8 mouse cellular contexts compared by ENCODE assay signal in the genomic region with DNA sequence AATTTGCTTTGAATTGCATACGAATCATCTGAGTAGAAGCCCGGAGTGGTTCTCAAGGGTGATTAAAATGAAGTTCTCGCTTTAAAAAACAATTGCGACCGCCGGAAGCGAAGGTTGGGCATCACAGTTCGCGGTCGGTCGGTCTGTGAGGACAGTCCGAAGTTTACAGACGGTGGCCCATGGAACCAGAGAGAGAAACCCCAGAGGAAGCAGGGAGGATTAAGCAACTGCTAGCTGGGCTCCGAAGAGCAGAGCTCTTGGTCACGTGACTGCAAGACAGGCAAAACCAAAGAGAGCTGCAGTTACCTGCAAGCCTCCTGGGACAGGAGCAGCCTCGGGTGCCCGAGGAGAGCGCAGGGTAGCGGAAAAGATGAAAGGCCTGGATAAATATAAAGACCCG.
DNase-seq lines count a peak whose midpoint lies in the region; ATAC-seq and TF ChIP-seq lines count a peak whose summit lies in the region.

No protein-coding gene starts in this region.

- peak overlapping the region; percentile 43 for H3K4me2 ChIP-seq in kidney, postnatal 0 days (ENCODE audit: low read length)

- peaks cover 80% of the 10 kb centered on the region for H3K27me3 ChIP-seq in forebrain, embryonic 10.5 days (ENCODE audit: poor library complexity, severe bottlenecking)
- H3K27me3 ChIP-seq in kidney, postnatal 0 days (ENCODE audit: insufficient read depth, low read length): no peaks in the 10 kb centered on the region; the same call in 1 of the 2 replicates

- no peaks in the 10 kb centered on the region for H3K36me3 ChIP-seq in forebrain, embryonic 10.5 days (replicated peaks)
- no peaks in the 10 kb centered on the region for H3K36me3 ChIP-seq in kidney, postnatal 0 days (ENCODE audit: insufficient read depth, low read length)

- H3K4me3 ChIP-seq in forebrain, embryonic 10.5 days: peak overlapping the region; percentile 37
- H3K4me3 ChIP-seq in kidney, postnatal 0 days (replicated peaks; ENCODE audit: low read depth, low read length): no peak overlapping the region; the same call in 1 of the 2 replicates

- TF ChIP-seq CTCF in kidney, postnatal 0 days (IDR thresholded peaks at IDR 0.05; ENCODE audit: low read depth): no peak

- no peak; the same call in 1 of the 2 replicates for ATAC-seq in kidney, postnatal 0 days (replicated peaks; ENCODE audit: low FRiP score, low read depth)
- no peak for ATAC-seq in megakaryocyte-erythroid progenitor cell, adult 5-6 weeks (replicated peaks; ENCODE audit: low FRiP score, low TSS enrichment, poor library complexity, severe bottlenecking)

- 19% methylated on average over 20 of the region's 20 CpGs for WGBS in forebrain, embryonic 10.5 days
- 22% methylated on average over 20 of the region's 20 CpGs for WGBS in kidney, postnatal 0 days

- peak; percentile 51 for DNase-seq in adrenal gland, postnatal 10 days
- DNase-seq in adrenal gland, adult 8-10 months: no peak
- no peak for DNase-seq in forebrain, embryonic 10.5 days (ENCODE audit: extremely low spot score, low spot score)
- DNase-seq in kidney, postnatal 0 days (ENCODE audit: low spot score): peak; percentile 38
- DNase-seq in lung, postnatal 36 days: peak; percentile 55
- DNase-seq in cerebellum, adult 9-10 months: no peak
- no peak for DNase-seq in thymus, postnatal 25 days

- H3K9me3 ChIP-seq in forebrain, embryonic 10.5 days: no peaks in the 10 kb centered on the region
- H3K9me3 ChIP-seq in kidney, postnatal 0 days (replicated peaks; ENCODE audit: low read length): no peaks in the 10 kb centered on the region

- no peak overlapping the region for H3K9ac ChIP-seq in kidney, postnatal 0 days (ENCODE audit: low read depth, low read length)

- peak overlapping the region; percentile 1; the same call in 1 of the 2 replicates for H3K27ac ChIP-seq in forebrain, embryonic 10.5 days
- no peak overlapping the region for H3K27ac ChIP-seq in kidney, postnatal 0 days

- peaks cover 59% of the 10 kb centered on the region for H3K4me1 ChIP-seq in forebrain, embryonic 10.5 days
- 0 out of 2 replicates have a peak, but pooled peaks cover 2% of the 10 kb centered on the region for H3K4me1 ChIP-seq in kidney, postnatal 0 days (replicated peaks; ENCODE audit: insufficient read depth, low read length)

Comparison
In these comparisons a context has a peak if more than half of its experiments do, and no peak if none do; other contexts are left out.
1. DNase-seq: peak in adrenal gland, postnatal 10 days (single experiment), kidney, postnatal 0 days (single experiment) and lung, postnatal 36 days (single experiment); none in adrenal gland, adult 8-10 months (single experiment), forebrain, embryonic 10.5 days (single experiment), cerebellum, adult 9-10 months (single experiment) and thymus, postnatal 25 days (single experiment).